Mouse (Mus musculus): ENCODE results near the gene Prss21. TPM values are rescaled to one million over a fixed set of nuclear protein-coding genes. Genes with fewer than 3 reads are reported as not detected.

Gene Prss21
- not detected in 2 replicates for polyA plus RNA-seq (2012; ENCODE audit: insufficient read depth, insufficient read length, missing spikeins)

GRCm38 (mm10) chr17:23867756-23868155 lies at the start of gene Prss21:
TSS of gene Prss21 (plus strand) at chr17:23868056.
- Histone ChIP-seq H3K27ac (ENCODE audit: insufficient read depth, low read depth, low read length) (no peak within 1 kb of the TSS), H3K4me3 (ENCODE audit: insufficient read depth, low read length) (no peak within 1 kb of the TSS), H3K4me1 (ENCODE audit: control insufficient read depth, insufficient read depth, low read length) (no peaks in the 10 kb centered on the region)
- TF ChIP-seq CTCF (IDR thresholded peaks at IDR 0.05; ENCODE audit: low read depth, low read length): no peak
- TF ChIP-seq POLR2A (IDR thresholded peaks at IDR 0.05; ENCODE audit: borderline replicate concordance, low read depth, low read length): no peak

DNA sequence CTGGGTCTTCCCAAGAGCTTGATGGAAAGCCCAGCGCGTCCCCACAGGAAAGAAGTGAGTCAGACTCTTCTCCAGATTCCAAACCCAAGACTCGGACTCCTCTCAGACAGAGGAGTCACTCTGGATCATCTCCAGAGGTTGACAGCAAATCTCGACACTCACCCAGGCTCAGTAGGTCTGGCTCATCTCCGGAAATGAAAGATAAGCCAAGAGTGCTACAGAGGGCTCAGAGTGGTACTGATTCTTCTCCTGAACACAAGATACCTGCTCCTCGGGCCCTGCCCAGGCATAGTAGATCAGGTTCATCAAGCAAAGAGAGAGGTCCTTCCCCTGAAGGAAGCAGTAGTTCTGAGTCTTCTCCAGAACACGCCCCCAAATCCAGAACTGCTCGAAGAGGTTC lies 49.3 kb upstream of the Prss21 start:
- Histone ChIP-seq H3K4me3 (ENCODE audit: insufficient read depth, low read length) (no peak overlapping the region), H3K27ac (ENCODE audit: insufficient read depth, low read depth, low read length) (no peak overlapping the region), H3K4me1 (ENCODE audit: control insufficient read depth, insufficient read depth, low read length) (no peaks in the 10 kb centered on the region)
- TF ChIP-seq CTCF (IDR thresholded peaks at IDR 0.05; ENCODE audit: low read depth, low read length) (no peak), POLR2A (IDR thresholded peaks at IDR 0.05; ENCODE audit: borderline replicate concordance, low read depth, low read length) (no peak)

DNA sequence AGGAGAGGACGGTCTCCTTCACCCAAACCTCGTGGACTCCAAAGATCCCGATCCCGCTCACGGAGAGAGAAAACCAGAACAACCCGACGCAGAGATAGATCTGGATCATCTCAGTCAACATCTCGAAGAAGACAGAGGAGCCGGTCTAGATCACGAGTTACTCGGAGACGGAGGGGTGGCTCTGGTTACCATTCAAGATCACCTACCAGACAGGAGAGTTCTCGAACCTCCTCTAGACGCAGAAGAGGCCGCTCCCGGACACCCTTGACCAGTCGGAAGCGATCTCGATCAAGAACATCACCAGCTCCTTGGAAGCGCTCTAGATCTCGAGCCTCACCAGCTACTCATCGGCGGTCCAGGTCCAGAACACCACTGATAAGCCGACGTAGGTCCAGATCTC lies 48.6 kb upstream of the Prss21 start:
- no peak overlapping the region for H3K27ac ChIP-seq (ENCODE audit: insufficient read depth, low read depth, low read length)
- H3K4me1 ChIP-seq (ENCODE audit: control insufficient read depth, insufficient read depth, low read length): no peaks in the 10 kb centered on the region
- TF ChIP-seq CTCF (IDR thresholded peaks at IDR 0.05; ENCODE audit: low read depth, low read length) (no peak), POLR2A (IDR thresholded peaks at IDR 0.05; ENCODE audit: borderline replicate concordance, low read depth, low read length) (no peak)
- H3K4me3 ChIP-seq (ENCODE audit: insufficient read depth, low read length): no peak overlapping the region

GRCm38 (mm10) chr17:23820731-23821130 lies 47.1 kb upstream of the Prss21 start:
- TF ChIP-seq CTCF (IDR thresholded peaks at IDR 0.05; ENCODE audit: low read depth, low read length): no peak
- TF ChIP-seq POLR2A (IDR thresholded peaks at IDR 0.05; ENCODE audit: borderline replicate concordance, low read depth, low read length): no peak
- Histone ChIP-seq H3K27ac (ENCODE audit: insufficient read depth, low read depth, low read length) (no peak overlapping the region), H3K4me1 (ENCODE audit: control insufficient read depth, insufficient read depth, low read length) (no peaks in the 10 kb centered on the region), H3K4me3 (ENCODE audit: insufficient read depth, low read length) (no peak overlapping the region)

GRCm38 (mm10) chr17:23822094-23822493 lies 45.8 kb upstream of the Prss21 start:
- Histone ChIP-seq H3K27ac (ENCODE audit: insufficient read depth, low read depth, low read length) (no peak overlapping the region), H3K4me3 (ENCODE audit: insufficient read depth, low read length) (no peak overlapping the region), H3K4me1 (ENCODE audit: control insufficient read depth, insufficient read depth, low read length) (no peaks in the 10 kb centered on the region)
- TF ChIP-seq POLR2A (IDR thresholded peaks at IDR 0.05; ENCODE audit: borderline replicate concordance, low read depth, low read length) (no peak), CTCF (IDR thresholded peaks at IDR 0.05; ENCODE audit: low read depth, low read length) (no peak)

DNA sequence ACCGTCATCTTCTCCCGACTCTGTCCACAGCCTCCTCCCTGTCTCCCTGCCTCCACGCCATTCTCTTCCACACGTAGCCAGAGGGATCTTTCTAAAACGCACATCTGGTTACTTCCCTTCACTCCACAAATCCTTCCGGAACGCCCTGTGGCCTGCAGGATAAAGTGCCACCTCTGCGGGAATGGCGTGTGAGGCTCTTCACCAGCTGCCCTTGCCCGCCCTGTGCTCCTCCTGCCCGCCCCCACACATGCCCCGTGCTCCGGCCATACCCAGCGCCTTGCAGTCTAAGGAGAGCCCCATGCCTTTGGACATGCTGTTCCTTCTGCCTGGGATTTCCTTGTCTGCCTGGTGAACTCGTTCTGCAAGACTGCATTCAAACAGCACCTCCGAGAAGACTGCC lies 44.8 kb upstream of the Prss21 start:
- peaks cover 3% of the 10 kb centered on the region; the same call in 1 of the 2 replicates for H3K4me1 ChIP-seq (ENCODE audit: control insufficient read depth, insufficient read depth, low read length)
- no peak overlapping the region for H3K27ac ChIP-seq (ENCODE audit: insufficient read depth, low read depth, low read length)
- no peak for TF ChIP-seq CTCF (IDR thresholded peaks at IDR 0.05; ENCODE audit: low read depth, low read length)
- no peak for TF ChIP-seq POLR2A (IDR thresholded peaks at IDR 0.05; ENCODE audit: borderline replicate concordance, low read depth, low read length)
- H3K4me3 ChIP-seq (ENCODE audit: insufficient read depth, low read length): no peak overlapping the region

DNA sequence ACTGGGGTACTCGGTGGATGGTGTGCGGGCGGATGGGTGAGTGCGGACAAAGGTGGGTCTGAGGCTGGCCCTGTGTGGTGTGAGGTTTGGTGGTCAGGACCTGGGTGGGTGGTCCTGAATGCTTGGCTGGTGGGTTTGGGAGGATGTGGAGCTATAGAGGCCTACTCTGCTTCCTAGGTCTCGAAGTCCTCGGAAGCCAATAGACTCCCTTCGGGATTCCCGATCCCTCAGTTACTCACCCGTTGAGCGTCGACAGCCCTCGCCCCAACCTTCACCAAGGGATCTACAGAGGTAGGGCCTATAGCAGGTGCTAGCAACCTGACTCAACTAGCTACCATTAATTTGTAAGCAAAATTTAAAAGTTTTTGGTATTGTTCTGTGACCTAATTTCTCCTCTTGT lies 44.2 kb upstream of the Prss21 start:
- Histone ChIP-seq H3K4me1 (ENCODE audit: control insufficient read depth, insufficient read depth, low read length) (peaks cover 3% of the 10 kb centered on the region; the same call in 1 of the 2 replicates), H3K4me3 (ENCODE audit: insufficient read depth, low read length) (no peak overlapping the region), H3K27ac (ENCODE audit: insufficient read depth, low read depth, low read length) (no peak overlapping the region)
- TF ChIP-seq CTCF (IDR thresholded peaks at IDR 0.05; ENCODE audit: low read depth, low read length) (no peak), POLR2A (IDR thresholded peaks at IDR 0.05; ENCODE audit: borderline replicate concordance, low read depth, low read length) (no peak)

DNA sequence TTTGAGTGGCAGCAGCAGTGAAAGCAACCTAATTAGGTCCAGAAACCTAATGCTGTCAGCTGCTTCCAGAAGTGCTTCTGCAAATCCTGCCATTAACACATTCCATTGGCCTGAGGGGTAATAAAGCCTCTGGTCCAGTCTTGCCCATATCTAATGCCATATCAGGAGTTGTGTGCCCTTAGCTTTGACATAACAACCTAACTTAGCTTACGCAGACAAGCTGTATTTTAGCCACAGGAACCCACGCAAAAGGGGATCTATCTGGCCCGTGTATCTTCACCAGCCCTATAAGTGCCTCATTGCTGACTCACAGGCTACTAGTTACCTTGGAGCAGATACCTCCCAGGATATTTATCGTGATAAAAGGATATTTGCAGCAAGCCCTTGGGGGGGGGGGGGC lies 42.3 kb upstream of the Prss21 start:
- H3K4me3 ChIP-seq (ENCODE audit: insufficient read depth, low read length): no peak overlapping the region
- no peak overlapping the region for H3K27ac ChIP-seq (ENCODE audit: insufficient read depth, low read depth, low read length)
- H3K4me1 ChIP-seq (ENCODE audit: control insufficient read depth, insufficient read depth, low read length): peaks cover 8% of the 10 kb centered on the region
- TF ChIP-seq POLR2A (IDR thresholded peaks at IDR 0.05; ENCODE audit: borderline replicate concordance, low read depth, low read length) (no peak), CTCF (IDR thresholded peaks at IDR 0.05; ENCODE audit: low read depth, low read length) (no peak)

DNA sequence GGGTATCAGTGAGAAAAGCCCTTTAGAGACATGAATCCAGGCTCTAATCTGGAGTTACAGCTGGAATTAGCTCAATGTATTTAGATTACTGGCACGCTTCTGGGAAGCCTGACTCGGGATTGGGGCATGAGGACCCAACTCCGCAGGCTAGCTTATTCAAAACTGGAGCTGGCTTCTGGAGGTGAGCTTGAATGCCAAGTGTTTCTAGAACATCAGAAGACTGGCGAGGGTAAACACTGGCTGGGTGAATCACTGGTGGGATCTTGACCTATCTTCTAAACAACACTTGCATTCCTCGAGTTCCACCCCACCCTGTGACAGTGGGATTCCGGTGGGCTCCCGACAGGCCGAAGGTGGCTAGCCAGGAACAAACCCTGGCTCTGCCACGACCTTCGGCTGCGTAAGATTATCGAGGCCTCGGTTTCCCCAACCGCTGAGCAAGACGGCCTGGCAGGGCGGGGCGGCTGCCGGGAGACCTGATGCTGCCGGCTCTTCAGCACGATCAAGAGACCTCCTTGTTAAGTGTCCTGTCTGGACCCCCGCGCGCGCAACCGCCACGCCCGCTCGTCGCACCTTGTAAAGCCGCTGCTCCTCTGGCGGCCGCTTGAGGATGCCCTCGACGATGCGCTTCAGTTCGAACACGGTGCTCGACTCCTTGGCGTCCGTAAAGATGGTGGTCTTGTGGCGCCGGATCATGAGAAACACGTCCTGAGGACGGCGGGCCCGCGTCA lies 39.4 kb upstream of the Prss21 start:
- H3K4me1 ChIP-seq (ENCODE audit: control insufficient read depth, insufficient read depth, low read length): peaks cover 11% of the 10 kb centered on the region
- 0 out of 2 replicates have a peak overlapping the region, but pooled peaks have one; percentile 2 for H3K27ac ChIP-seq (ENCODE audit: insufficient read depth, low read depth, low read length)
- TF ChIP-seq POLR2A (IDR thresholded peaks at IDR 0.05; ENCODE audit: borderline replicate concordance, low read depth, low read length): no peak
- TF ChIP-seq CTCF (IDR thresholded peaks at IDR 0.05; ENCODE audit: low read depth, low read length): no peak
- H3K4me3 ChIP-seq (ENCODE audit: insufficient read depth, low read length): peak overlapping the region; percentile 95

- TF ChIP-seq POLR2A (IDR thresholded peaks at IDR 0.05; ENCODE audit: borderline replicate concordance, low read depth, low read length) (no peak), CTCF (IDR thresholded peaks at IDR 0.05; ENCODE audit: low read depth, low read length) (peak; percentile 88)
- Histone ChIP-seq H3K4me1 (ENCODE audit: control insufficient read depth, insufficient read depth, low read length) (peaks cover 14% of the 10 kb centered on the region), H3K4me3 (ENCODE audit: insufficient read depth, low read length) (peak within 1 kb of the TSS; percentile 95), H3K27ac (ENCODE audit: insufficient read depth, low read depth, low read length) (peak within 1 kb of the TSS; percentile 96)
Measured at GRCm38 (mm10) chr17:23829064-23829619, 38.7 kb upstream of the Prss21 start, which contains the start of gene Elob. TSS of gene Elob (minus strand) at chr17:23829136.
